Mouse (Mus musculus): Measurements from ENCODE around the gene Rere. TPM values are rescaled to one million over a fixed set of nuclear protein-coding genes. Genes with fewer than 3 reads are reported as not detected.

Rere gene
- polyA plus RNA-seq, 1 experiment from 2014 or later: 23.1 TPM

DNA sequence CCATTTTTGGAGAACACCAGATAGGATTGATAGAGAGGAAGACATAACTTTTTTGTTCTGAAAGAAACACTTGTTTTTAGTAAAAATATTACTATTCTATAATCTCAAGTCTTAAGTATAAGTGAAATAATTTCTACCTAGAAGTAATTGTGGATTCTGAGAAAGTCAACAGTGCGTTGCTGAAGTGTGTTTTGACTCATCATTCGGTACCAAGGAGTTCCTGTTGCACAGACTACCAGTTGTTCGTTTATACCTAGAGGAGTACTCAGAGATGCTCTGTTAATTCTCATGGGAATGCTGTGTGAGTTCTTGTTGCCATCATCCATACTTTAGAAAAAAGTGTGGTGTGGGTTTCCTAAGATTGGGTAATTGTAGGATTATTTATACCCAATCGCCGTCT is 154.1 kb downstream of the Rere start:
- no peak overlapping the region for H3K4me3 ChIP-seq (replicated peaks; ENCODE audit: low read length)
- 81% methylated on average over 5 of the region's 5 CpGs for WGBS
- no peak overlapping the region for H3K27ac ChIP-seq (ENCODE audit: low read length)
- no peaks in the 10 kb centered on the region for H3K9me3 ChIP-seq (replicated peaks; ENCODE audit: control insufficient read depth, low read length)
- no peaks in the 10 kb centered on the region for H3K36me3 ChIP-seq (ENCODE audit: control insufficient read depth, insufficient read depth, low read length)
- no peak overlapping the region for H3K9ac ChIP-seq (ENCODE audit: low read length)
- ATAC-seq (ENCODE audit: insufficient read depth, low FRiP score): no peak
- H3K4me2 ChIP-seq (ENCODE audit: low read depth, low read length): no peak overlapping the region
- no peaks in the 10 kb centered on the region for H3K27me3 ChIP-seq (ENCODE audit: control insufficient read depth, insufficient read depth, low read length)
- H3K4me1 ChIP-seq (ENCODE audit: control insufficient read depth, insufficient read depth, low read length): 0 out of 2 replicates have a peak, but pooled peaks cover 4% of the 10 kb centered on the region

GRCm38 (mm10) chr4:150438621-150439020 is 157.2 kb downstream of the Rere start:
- Histone ChIP-seq H3K4me2 (ENCODE audit: low read depth, low read length) (no peak overlapping the region), H3K36me3 (ENCODE audit: control insufficient read depth, insufficient read depth, low read length) (no peaks in the 10 kb centered on the region), H3K27me3 (ENCODE audit: control insufficient read depth, insufficient read depth, low read length) (no peaks in the 10 kb centered on the region), H3K4me1 (ENCODE audit: control insufficient read depth, insufficient read depth, low read length) (0 out of 2 replicates have a peak, but pooled peaks cover 4% of the 10 kb centered on the region), H3K4me3 (replicated peaks; ENCODE audit: low read length) (no peak overlapping the region), H3K9ac (ENCODE audit: low read length) (no peak overlapping the region), H3K27ac (ENCODE audit: low read length) (no peak overlapping the region), H3K9me3 (replicated peaks; ENCODE audit: control insufficient read depth, low read length) (no peaks in the 10 kb centered on the region)
- ATAC-seq (ENCODE audit: insufficient read depth, low FRiP score): no peak
- 86% methylated on average over 6 of the region's 6 CpGs for WGBS

DNA sequence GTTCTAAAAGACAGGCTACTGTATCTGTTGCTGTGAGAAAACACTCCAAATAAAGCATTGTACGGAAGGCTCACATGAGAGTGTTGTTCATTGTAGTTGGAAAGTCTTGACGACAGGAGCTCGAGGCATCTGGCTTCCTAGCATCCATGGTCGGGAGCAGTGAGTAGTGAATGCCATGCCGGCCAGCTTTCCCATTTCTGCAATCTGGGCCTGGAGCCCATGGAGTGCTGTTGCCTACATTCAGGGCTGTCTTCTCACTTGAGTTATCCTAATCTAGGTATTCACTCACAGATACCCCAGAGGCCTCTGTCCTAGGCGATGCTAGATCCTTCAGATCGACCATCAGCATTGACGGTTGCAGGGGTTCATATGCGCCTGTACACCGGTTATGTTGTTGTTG is 160.5 kb downstream of the Rere start:
- Histone ChIP-seq H3K9ac (ENCODE audit: low read length) (no peak overlapping the region), H3K4me2 (ENCODE audit: low read depth, low read length) (no peak overlapping the region), H3K9me3 (replicated peaks; ENCODE audit: control insufficient read depth, low read length) (no peaks in the 10 kb centered on the region), H3K36me3 (ENCODE audit: control insufficient read depth, insufficient read depth, low read length) (no peaks in the 10 kb centered on the region), H3K27me3 (ENCODE audit: control insufficient read depth, insufficient read depth, low read length) (no peaks in the 10 kb centered on the region), H3K4me1 (ENCODE audit: control insufficient read depth, insufficient read depth, low read length) (peaks cover 3% of the 10 kb centered on the region; the same call in 1 of the 2 replicates), H3K27ac (ENCODE audit: low read length) (no peak overlapping the region), H3K4me3 (replicated peaks; ENCODE audit: low read length) (no peak overlapping the region)
- WGBS: 87% methylated on average over 10 of the region's 10 CpGs
- no peak for ATAC-seq (ENCODE audit: insufficient read depth, low FRiP score)

DNA sequence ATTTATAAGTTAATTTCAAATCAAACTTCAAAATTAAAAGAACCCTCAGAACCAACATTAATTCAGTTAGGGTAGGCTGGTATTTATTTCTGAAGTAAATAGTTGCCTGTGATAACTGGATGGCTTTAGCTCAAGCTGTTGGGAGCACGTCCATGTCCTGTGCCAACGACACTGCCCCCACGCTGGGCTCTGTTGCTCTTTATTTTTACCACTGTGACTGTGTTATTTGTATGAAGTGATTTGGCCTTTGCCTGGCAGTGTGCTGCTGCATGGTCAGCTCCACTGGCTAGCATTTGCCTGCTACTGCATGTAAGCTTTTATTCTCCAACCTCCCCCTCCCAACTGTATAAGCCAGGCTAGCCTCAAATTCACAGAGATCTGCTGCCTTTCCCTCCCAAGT is 162.6 kb downstream of the Rere start:
- Histone ChIP-seq H3K4me1 (ENCODE audit: control insufficient read depth, insufficient read depth, low read length) (peaks cover 3% of the 10 kb centered on the region; the same call in 1 of the 2 replicates), H3K27ac (ENCODE audit: low read length) (no peak overlapping the region), H3K9ac (ENCODE audit: low read length) (no peak overlapping the region), H3K4me2 (ENCODE audit: low read depth, low read length) (no peak overlapping the region), H3K27me3 (ENCODE audit: control insufficient read depth, insufficient read depth, low read length) (no peaks in the 10 kb centered on the region), H3K36me3 (ENCODE audit: control insufficient read depth, insufficient read depth, low read length) (no peaks in the 10 kb centered on the region), H3K9me3 (replicated peaks; ENCODE audit: control insufficient read depth, low read length) (no peaks in the 10 kb centered on the region), H3K4me3 (replicated peaks; ENCODE audit: low read length) (no peak overlapping the region)
- WGBS: 79% methylated on average over 3 of the region's 3 CpGs
- no peak for ATAC-seq (ENCODE audit: insufficient read depth, low FRiP score)

GRCm38 (mm10) chr4:150446617-150447016 is 165.2 kb downstream of the Rere start:
- H3K27ac ChIP-seq (ENCODE audit: low read length): no peak overlapping the region
- no peaks in the 10 kb centered on the region for H3K9me3 ChIP-seq (replicated peaks; ENCODE audit: control insufficient read depth, low read length)
- no peak overlapping the region for H3K9ac ChIP-seq (ENCODE audit: low read length)
- no peak for ATAC-seq (ENCODE audit: insufficient read depth, low FRiP score)
- H3K4me3 ChIP-seq (replicated peaks; ENCODE audit: low read length): no peak overlapping the region
- no peaks in the 10 kb centered on the region for H3K36me3 ChIP-seq (ENCODE audit: control insufficient read depth, insufficient read depth, low read length)
- H3K27me3 ChIP-seq (ENCODE audit: control insufficient read depth, insufficient read depth, low read length): no peaks in the 10 kb centered on the region
- H3K4me2 ChIP-seq (ENCODE audit: low read depth, low read length): no peak overlapping the region
- WGBS: 78% methylated on average over 4 of the region's 4 CpGs
- H3K4me1 ChIP-seq (ENCODE audit: control insufficient read depth, insufficient read depth, low read length): peaks cover 3% of the 10 kb centered on the region; the same call in 1 of the 2 replicates

DNA sequence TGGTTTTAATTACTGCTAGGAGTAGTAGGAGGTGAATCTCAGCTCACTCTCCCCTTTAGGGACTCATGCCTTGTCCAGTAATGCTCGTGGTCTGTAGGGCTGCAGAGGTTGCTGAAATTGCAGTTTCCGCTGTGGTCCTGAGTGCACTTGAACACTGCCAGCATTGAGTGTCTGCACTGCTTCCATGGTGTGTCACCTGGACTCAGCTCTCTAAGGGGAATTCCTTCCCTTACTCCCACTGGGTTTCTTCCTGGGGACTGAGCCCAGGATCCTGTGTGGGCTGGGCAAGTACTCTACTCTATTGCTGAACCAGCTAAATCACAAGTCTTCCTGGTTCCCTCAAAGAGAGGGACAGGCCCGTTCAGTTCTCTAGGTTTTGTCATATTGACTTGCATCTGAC is 166.1 kb downstream of the Rere start:
- ATAC-seq (ENCODE audit: insufficient read depth, low FRiP score): no peak
- no peak overlapping the region for H3K27ac ChIP-seq (ENCODE audit: low read length)
- H3K9me3 ChIP-seq (replicated peaks; ENCODE audit: control insufficient read depth, low read length): no peaks in the 10 kb centered on the region
- 72% methylated on average over 3 of the region's 3 CpGs for WGBS
- H3K4me3 ChIP-seq (replicated peaks; ENCODE audit: low read length): no peak overlapping the region
- no peak overlapping the region for H3K9ac ChIP-seq (ENCODE audit: low read length)
- H3K36me3 ChIP-seq (ENCODE audit: control insufficient read depth, insufficient read depth, low read length): no peaks in the 10 kb centered on the region
- no peaks in the 10 kb centered on the region for H3K27me3 ChIP-seq (ENCODE audit: control insufficient read depth, insufficient read depth, low read length)
- no peak overlapping the region for H3K4me2 ChIP-seq (ENCODE audit: low read depth, low read length)
- H3K4me1 ChIP-seq (ENCODE audit: control insufficient read depth, insufficient read depth, low read length): peaks cover 3% of the 10 kb centered on the region; the same call in 1 of the 2 replicates

DNA sequence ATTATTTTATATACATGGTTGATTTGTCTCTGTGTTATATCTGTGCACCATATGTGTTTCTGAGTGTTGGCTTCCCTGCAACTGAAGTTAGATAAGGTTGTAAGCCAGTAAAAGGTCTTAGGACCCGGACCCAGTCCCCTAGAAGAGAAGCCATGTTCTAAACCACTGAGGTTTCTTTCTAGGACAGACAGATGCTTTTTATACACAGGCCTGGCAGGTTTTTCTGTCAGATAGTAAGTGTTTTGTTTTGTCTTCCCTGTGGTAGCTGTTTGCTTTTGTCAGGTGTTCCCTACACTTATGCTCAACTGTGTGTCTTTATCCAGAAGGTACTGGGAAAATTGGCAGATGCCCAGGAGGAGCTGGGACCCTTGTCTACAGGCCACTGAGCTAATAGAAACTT is 167.0 kb downstream of the Rere start:
- 73% methylated on average over 1 of the region's 1 CpGs for WGBS
- Histone ChIP-seq H3K36me3 (ENCODE audit: control insufficient read depth, insufficient read depth, low read length) (no peaks in the 10 kb centered on the region), H3K27ac (ENCODE audit: low read length) (no peak overlapping the region), H3K9ac (ENCODE audit: low read length) (no peak overlapping the region), H3K4me2 (ENCODE audit: low read depth, low read length) (no peak overlapping the region), H3K4me3 (replicated peaks; ENCODE audit: low read length) (no peak overlapping the region), H3K4me1 (ENCODE audit: control insufficient read depth, insufficient read depth, low read length) (peaks cover 3% of the 10 kb centered on the region; the same call in 1 of the 2 replicates), H3K27me3 (ENCODE audit: control insufficient read depth, insufficient read depth, low read length) (no peaks in the 10 kb centered on the region), H3K9me3 (replicated peaks; ENCODE audit: control insufficient read depth, low read length) (no peaks in the 10 kb centered on the region)
- no peak for ATAC-seq (ENCODE audit: insufficient read depth, low FRiP score)

DNA sequence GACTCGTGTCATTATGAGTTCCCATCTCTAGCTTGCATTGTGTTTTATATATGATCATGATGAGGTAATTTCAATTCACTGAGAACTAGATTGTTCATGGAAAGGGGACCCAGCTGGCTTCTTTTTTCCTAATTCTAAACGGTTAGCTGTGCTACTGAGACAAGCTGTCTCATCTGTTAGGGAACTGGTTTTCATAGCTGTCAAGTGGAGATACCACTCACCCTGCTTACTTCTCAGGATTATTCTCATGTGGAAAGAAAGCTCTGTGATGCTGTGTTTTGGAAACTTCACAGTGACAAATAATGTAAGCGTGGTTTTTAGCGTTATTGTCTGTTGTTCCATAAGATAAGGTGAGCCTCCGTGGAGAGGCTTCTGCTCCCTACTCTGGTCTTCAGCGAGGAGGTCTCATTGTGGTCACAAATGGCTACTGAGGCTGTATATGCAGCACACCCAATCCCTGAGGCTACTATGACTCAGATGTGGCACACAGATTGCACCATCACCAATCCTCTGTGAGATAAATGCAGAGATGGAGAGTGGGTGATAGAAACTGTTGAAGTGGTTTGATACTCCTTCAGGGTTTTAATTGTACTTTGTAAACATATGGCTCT is 168.7 kb downstream of the Rere start:
- peaks cover 12% of the 10 kb centered on the region; the same call in 1 of the 2 replicates for H3K4me1 ChIP-seq (ENCODE audit: control insufficient read depth, insufficient read depth, low read length)
- WGBS: 71% methylated on average over 6 of the region's 6 CpGs
- no peaks in the 10 kb centered on the region for H3K9me3 ChIP-seq (replicated peaks; ENCODE audit: control insufficient read depth, low read length)
- ATAC-seq (ENCODE audit: insufficient read depth, low FRiP score): no peak
- no peaks in the 10 kb centered on the region for H3K36me3 ChIP-seq (ENCODE audit: control insufficient read depth, insufficient read depth, low read length)
- no peak overlapping the region for H3K9ac ChIP-seq (ENCODE audit: low read length)
- no peak overlapping the region for H3K4me3 ChIP-seq (replicated peaks; ENCODE audit: low read length)
- H3K27ac ChIP-seq (ENCODE audit: low read length): no peak overlapping the region
- H3K4me2 ChIP-seq (ENCODE audit: low read depth, low read length): no peak overlapping the region
- no peaks in the 10 kb centered on the region for H3K27me3 ChIP-seq (ENCODE audit: control insufficient read depth, insufficient read depth, low read length)

DNA sequence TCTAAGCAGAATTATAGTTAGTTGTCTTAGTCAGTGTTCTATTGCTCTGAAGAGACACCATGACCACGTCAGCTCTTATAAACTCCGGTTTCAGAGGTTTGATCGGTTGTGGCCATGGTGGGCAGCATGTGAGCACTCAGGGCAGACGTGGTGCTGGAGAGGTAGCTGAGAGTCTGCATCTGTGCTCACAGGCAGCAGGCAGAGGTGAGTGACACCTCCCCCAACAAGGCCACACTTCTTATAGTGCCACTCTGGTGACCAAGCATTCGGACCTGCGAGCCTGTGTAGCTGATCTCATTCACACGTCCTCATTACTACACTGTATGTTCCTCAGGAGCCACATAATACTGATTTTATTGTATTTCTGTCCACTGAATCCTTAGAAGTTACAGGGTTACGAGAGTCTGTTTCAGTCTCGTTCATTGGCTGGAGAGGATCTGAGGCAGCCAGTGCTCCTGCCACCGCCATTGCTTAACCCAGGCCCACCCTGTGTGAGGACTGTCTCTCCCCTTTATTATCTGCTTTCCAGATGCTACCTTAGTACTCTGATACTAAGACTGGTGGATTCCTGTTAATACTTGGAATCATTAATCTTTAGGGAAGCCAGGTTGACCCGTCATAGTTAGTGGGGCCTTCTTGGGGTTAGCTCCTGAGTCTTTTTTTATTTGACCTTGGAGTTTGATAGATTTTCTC is 170.9 kb downstream of the Rere start:
- no peak overlapping the region for H3K27ac ChIP-seq (ENCODE audit: low read length)
- H3K9me3 ChIP-seq (replicated peaks; ENCODE audit: control insufficient read depth, low read length): no peaks in the 10 kb centered on the region
- H3K4me3 ChIP-seq (replicated peaks; ENCODE audit: low read length): no peak overlapping the region
- H3K4me2 ChIP-seq (ENCODE audit: low read depth, low read length): no peak overlapping the region
- no peaks in the 10 kb centered on the region for H3K36me3 ChIP-seq (ENCODE audit: control insufficient read depth, insufficient read depth, low read length)
- ATAC-seq (ENCODE audit: insufficient read depth, low FRiP score): no peak
- H3K9ac ChIP-seq (ENCODE audit: low read length): no peak overlapping the region
- 77% methylated on average over 11 of the region's 11 CpGs for WGBS
- H3K27me3 ChIP-seq (ENCODE audit: control insufficient read depth, insufficient read depth, low read length): no peaks in the 10 kb centered on the region
- peaks cover 12% of the 10 kb centered on the region; the same call in 1 of the 2 replicates for H3K4me1 ChIP-seq (ENCODE audit: control insufficient read depth, insufficient read depth, low read length)

Measured in stomach, embryonic 16.5 days (tissue).